Mouse (Mus musculus) spleen, adult 2 months (tissue): ENCODE measurements around the gene 4930470P17Rik. TPM values are rescaled to one million over a fixed set of nuclear protein-coding genes. Genes with fewer than 3 reads are reported as not detected.

ENCODE experiments used
- DNase-seq, 2 experiments: peaks; one replicate each; pipeline versions ENCODE4 v3.0.0 to v3.0.0-alpha.2; 2012 to 2021; ENCODE audit warnings: low spot score in 2 of 2, low read depth in 1 of 2
- H3K27ac ChIP-seq: fragments of 200-500 bp; 2 replicates; pipeline ENCODE4 v1.5.1; 2012; ENCODE audit warnings: low read length, inconsistent platforms; ENCODE audit not compliant: insufficient read depth
- H3K27me3 ChIP-seq: fragments of 200-500 bp; 2 replicates; pipeline ENCODE4 v1.6.1; 2012; ENCODE audit warnings: mild to moderate bottlenecking, moderate library complexity, low read length, inconsistent platforms; ENCODE audit not compliant: control insufficient read depth, insufficient read depth
- H3K36me3 ChIP-seq: fragments of 200-500 bp; 2 replicates; pipeline ENCODE4 v1.6.1; 2012; ENCODE audit warnings: mild to moderate bottlenecking, low read length, inconsistent platforms; ENCODE audit not compliant: control insufficient read depth, insufficient read depth
- H3K4me1 ChIP-seq: fragments of 200-500 bp; 2 replicates; pipeline ENCODE4 v1.6.1; 2011; ENCODE audit warnings: inconsistent platforms; ENCODE audit not compliant: control insufficient read depth, insufficient read depth, insufficient read length
- H3K4me3 ChIP-seq: fragments of 200-500 bp; 2 replicates; pipeline ENCODE4 v1.5.1; 2011; ENCODE audit warnings: mild to moderate bottlenecking, inconsistent platforms; ENCODE audit not compliant: insufficient read depth, insufficient read length; ENCODE audit errors: extremely low read depth
- CTCF ChIP-seq: fragments of 200-500 bp; IDR thresholded peaks from 2 replicates; pipeline ENCODE4 v1.5.1; 2011; ENCODE audit warnings: mild to moderate bottlenecking, inconsistent platforms; ENCODE audit not compliant: insufficient read depth, insufficient read length, insufficient replicate concordance; ENCODE audit errors: extremely low read depth
- POLR2A ChIP-seq: fragments of 200-500 bp; IDR thresholded peaks from 2 replicates; pipeline ENCODE4 v1.6.1; 2011; ENCODE audit warnings: low read depth, low read length, inconsistent platforms
- WGBS: fragments of 180-500 bp; shearing (Covaris S2); methylation state at CpG from one replicate; pipeline ENCODE4 v1.1.7; 2018; 5-methylcytosine and 5-hydroxymethylcytosine counted together
- polyA plus RNA-seq: library from polyadenylated mRNA; depleted of rRNA; stranded (reverse); fragments of >200 nt; gene quantifications from 2 replicates; pipeline ENCODE4 v1.2.3, GENCODE M21; 2012

4930470P17Rik gene
- polyA plus RNA-seq, 1 experiment = not detected

DNA sequence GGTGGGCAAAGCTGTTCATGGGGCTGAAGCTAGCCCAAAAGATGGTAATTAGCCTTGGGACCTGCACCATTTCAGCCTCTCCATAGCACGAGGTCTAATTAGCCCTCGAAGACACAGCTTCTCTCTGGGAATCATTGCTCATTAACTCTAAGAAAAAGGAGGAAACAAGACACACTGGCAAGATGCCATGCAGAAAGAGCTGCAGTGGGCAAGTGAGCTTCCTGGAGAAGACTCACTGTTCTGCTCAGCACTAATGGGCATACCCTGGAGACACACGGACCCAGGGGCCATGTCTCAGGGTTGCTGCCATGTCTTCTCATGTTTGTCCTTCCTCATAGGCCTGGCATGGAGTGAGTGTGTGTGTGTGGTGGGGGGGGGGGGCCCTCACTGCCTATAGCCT is 57.7 kb downstream of the 4930470P17Rik start:
- no peak for DNase-seq
- TF ChIP-seq POLR2A (no peak), CTCF (no peak)
- Histone ChIP-seq H3K27ac (no peak overlapping the region), H3K4me1 (no peaks in the 10 kb centered on the region), H3K27me3 (no peaks in the 10 kb centered on the region), H3K4me3 (no peak overlapping the region), H3K36me3 (no peaks in the 10 kb centered on the region)
- WGBS = 37% methylated on average over 3 of the region's 3 CpGs

DNA sequence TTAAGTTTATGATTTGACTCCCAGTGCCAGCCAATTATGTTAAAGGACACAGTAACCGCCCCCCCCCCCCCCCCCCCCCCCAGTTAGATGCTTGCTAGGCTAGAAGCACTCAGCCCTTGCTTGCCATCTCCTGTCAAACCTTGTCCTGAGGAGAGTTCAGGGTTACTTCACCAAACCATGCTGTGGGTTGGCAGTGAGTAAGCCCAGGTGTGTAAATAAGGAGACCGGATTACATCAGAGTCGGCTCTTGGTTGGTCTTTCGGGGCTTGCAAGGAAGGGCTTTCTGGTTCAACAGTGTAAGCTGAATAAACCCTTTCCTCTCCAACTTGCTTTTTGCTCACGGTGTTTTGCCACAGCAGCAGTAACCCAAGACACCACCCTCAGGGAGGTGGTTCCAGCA is 58.2 kb downstream of the 4930470P17Rik start:
- TF ChIP-seq POLR2A = no peak
- TF ChIP-seq CTCF = no peak
- H3K27ac ChIP-seq = no peak overlapping the region
- H3K27me3 ChIP-seq = no peaks in the 10 kb centered on the region
- no peaks in the 10 kb centered on the region for H3K4me1 ChIP-seq
- H3K4me3 ChIP-seq = no peak overlapping the region
- DNase-seq = no peak
- WGBS = 88% methylated on average over 5 of the region's 5 CpGs
- no peaks in the 10 kb centered on the region for H3K36me3 ChIP-seq

DNA sequence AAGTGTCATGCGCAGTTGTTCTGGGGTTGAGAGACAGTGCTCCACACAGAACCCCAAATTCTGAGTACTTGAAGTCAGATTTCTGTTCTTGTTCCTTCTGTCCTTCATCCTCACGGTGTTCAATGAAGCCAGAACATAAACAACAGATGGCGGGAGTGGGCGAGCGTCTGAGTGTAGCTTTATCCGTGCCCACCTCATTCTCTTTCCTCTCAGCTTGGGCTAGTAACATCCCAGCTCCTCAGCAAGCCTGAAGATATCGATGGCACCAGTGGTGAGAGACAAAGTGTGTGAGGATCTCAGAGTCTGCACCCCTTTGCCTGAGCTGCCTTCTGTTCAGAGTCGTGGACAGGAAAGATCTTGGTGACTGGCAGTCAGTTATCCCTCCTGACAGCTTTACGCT is 62.6 kb downstream of the 4930470P17Rik start:
- Histone ChIP-seq H3K4me1 (no peaks in the 10 kb centered on the region), H3K4me3 (no peak overlapping the region), H3K27ac (no peak overlapping the region), H3K27me3 (no peaks in the 10 kb centered on the region), H3K36me3 (no peaks in the 10 kb centered on the region)
- DNase-seq = no peak
- WGBS = 87% methylated on average over 9 of the region's 9 CpGs
- TF ChIP-seq POLR2A (no peak), CTCF (no peak)

DNA sequence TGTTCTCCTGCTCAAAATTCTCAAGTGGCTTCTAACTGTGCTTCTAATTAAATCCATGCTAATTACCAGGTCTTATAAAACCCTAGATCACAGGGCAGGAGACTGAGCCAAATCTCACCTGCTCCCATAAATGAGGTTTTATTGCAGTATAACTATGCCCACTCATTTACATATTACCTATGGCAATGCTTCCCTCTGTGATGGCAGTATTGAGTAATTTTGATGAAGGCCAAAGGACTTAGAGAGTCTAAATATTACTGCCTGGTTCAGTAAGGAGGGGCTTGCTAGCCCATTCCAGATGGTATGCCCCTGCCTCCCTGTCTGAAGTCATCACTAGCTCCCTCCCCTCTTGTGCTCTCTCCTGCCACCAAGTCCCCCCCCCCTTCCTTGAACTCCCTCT is 66.0 kb downstream of the 4930470P17Rik start:
- TF ChIP-seq POLR2A = no peak
- TF ChIP-seq CTCF = no peak
- no peaks in the 10 kb centered on the region for H3K27me3 ChIP-seq

DNA sequence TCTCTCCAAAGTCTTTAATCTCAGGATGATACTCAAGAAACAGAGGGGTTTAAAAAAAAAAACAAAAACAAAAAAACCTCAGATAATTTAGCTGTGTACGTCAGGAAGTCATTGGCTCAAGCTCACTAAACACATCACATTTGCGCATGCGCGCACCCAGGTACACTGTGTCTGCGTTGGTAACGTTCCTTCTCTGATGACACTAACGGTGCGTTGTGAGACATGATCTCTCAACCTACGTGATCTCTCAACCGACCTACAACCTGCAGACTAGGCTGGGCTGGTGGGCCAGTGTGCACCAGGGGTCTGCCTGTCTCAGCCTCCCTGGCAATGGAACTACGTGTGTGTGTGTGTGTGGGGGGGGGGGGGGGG is 67.0 kb downstream of the 4930470P17Rik start:
- no peak overlapping the region for H3K4me3 ChIP-seq
- H3K36me3 ChIP-seq = no peaks in the 10 kb centered on the region
- no peaks in the 10 kb centered on the region for H3K4me1 ChIP-seq
- TF ChIP-seq POLR2A (no peak), CTCF (no peak)
- 88% methylated on average over 11 of the region's 11 CpGs for WGBS
- H3K27ac ChIP-seq = no peak overlapping the region
- no peak for DNase-seq
- no peaks in the 10 kb centered on the region for H3K27me3 ChIP-seq

More for the DNA sequence above, 66.0 kb downstream of the 4930470P17Rik start:
- Histone ChIP-seq H3K36me3 (no peaks in the 10 kb centered on the region), H3K27ac (no peak overlapping the region), H3K4me3 (no peak overlapping the region), H3K4me1 (no peaks in the 10 kb centered on the region)
- no peak for DNase-seq

DNA sequence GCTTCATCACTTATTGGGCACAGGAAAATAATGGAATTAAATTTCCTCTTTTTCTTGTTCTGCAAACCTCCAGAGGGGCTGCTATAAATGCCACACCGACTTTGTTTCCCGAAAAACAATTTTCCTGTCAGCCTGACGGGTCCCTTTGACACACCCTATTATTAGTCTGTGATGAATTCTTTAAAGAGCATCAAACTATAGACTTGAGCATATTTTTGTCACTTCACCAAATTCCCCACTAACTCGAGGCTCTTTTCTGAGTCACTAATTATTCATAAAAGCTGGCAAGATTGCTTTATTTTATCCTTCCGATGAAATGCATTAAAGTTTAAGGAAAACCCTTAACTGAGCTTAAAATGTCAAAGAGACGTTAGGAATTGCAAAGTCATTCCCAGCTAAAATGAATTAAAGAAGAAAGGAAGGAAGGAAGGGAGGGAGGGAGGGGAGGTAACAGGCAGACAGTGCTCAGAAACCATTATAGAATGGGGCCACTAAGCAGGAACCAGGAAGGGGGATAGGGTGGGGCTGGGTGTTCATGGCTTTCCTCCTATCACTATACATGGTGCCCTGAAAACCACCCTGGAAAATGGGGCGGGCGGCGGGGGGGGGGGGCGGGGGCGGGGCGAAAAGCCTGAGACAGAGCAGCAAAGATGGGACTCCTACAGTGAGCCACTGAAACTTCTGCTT is 67.6 kb downstream of the 4930470P17Rik start:
- WGBS = 17% methylated on average over 12 of the region's 12 CpGs
- TF ChIP-seq POLR2A (no peak), CTCF (no peak)
- H3K4me1 ChIP-seq = no peaks in the 10 kb centered on the region
- DNase-seq = no peak
- no peak overlapping the region for H3K4me3 ChIP-seq
- no peaks in the 10 kb centered on the region for H3K27me3 ChIP-seq
- no peak overlapping the region for H3K27ac ChIP-seq
- no peaks in the 10 kb centered on the region for H3K36me3 ChIP-seq

DNA sequence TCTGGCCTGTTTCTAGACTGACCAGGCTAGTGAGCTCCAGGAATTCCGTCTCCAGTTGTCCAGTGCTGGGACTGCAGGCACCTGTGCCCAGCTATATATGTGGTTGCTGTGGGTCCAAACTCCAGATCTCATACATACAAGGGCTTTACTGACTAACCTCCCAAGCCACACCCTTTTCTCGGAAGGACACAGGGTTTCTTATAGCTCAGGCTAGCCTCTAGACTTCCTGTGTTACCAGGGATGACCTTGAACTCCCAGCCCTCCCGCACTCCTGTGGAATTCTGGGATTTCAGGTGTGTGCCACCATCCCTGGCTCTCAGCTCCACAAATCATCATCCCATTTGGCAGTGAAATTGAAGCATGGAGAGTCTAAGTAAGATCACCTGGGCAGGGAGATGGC is 71.6 kb downstream of the 4930470P17Rik start:
- WGBS = 84% methylated on average over 3 of the region's 3 CpGs
- no peak overlapping the region for H3K4me3 ChIP-seq
- H3K4me1 ChIP-seq = no peaks in the 10 kb centered on the region
- no peak for DNase-seq
- TF ChIP-seq CTCF = no peak
- no peak for TF ChIP-seq POLR2A
- H3K27me3 ChIP-seq = no peaks in the 10 kb centered on the region
- no peaks in the 10 kb centered on the region for H3K36me3 ChIP-seq
- no peak overlapping the region for H3K27ac ChIP-seq
